Mouse (Mus musculus) gonadal fat pad, adult 2 months (tissue): Measurements from ENCODE around the gene Ascl2. TPM values are rescaled to one million over a fixed set of nuclear protein-coding genes. Genes with fewer than 3 reads are reported as not detected.

Experiments
- DNase-seq: peaks from one replicate; pipeline ENCODE4 v3.0.0-alpha.2; 2012; ENCODE audit warnings: low read depth
- polyA plus RNA-seq: library from polyadenylated mRNA; depleted of rRNA; stranded (reverse); fragments of >200 nt; gene quantifications from 2 replicates; pipeline ENCODE4 v1.2.3, GENCODE M21; 2012

The Ascl2 gene
- polyA plus RNA-seq, 1 experiment = 2.0 TPM

DNA sequence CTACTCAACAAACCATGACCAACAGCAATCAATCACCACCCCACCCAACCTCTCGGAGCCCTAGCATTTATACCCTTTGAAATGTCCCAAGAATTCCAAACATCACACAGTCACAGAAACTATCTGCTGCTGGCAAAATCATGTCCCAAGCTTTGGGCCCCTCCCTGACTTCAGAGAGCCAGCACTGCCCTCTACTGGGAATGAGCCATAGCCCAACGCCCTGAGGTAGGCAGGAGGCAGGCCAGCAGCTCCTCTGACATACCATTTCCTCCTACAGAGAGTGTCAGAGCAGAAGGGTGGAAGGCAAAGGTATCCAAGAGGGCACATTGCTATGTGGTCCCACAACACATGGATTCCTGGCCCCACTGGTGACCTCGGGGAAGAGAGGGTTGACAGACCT, 33.6 kb upstream of the Ascl2 start:
- DNase-seq = no peak

DNA sequence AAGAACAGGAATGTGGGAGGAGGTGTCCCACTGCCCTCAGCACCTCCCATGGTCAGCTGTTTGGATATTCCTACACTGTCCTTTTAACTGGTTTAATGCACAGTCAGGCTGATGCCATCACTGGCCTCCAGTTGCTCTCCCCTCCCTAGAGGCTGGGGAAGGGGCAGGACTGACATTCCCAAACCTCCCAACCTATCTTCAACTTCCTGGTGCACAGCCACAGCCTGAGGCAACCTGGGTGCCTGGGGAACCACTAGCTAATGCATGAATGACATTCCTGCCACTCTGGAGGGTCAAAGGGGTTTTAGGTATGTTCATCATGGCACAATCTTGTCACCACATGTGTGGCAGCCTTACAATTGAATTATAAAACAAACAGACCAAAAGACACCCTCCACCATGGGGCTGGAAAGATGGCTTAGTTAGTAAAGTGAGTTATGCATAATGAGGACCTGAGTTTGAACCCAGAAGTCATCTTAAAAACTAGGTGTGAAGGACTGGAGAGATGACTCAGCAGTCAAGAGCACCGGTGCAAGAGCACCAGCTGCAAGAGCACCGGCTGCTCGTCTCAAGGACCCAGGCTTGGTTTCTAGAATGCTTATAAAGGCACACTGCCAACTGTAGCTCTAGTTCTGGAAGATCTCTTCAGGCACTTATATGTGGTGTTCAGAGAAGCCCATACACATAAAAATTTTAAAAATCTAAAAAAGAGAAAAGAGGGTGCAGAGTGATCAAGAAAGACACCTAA, 28.5 kb upstream of the Ascl2 start:
- no peak for DNase-seq

DNA sequence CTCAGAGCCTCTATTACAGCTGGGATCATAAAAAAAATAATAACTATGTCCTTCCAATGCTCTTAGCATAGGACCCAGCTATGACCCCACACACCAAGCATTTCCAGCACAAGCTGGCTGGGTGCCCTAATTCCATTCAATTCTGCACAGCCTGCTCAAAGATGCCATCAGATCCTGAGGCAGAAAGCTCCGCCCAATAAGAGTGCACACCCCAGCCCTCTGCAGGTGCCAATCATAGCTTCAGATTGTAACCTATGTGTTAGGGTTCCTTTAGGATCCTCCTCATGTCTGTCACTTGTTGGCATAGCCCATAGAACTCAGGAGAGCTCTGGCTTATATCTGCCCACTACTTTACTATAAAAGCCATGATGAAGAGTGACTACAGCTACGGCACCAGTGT, 27.9 kb upstream of the Ascl2 start:
- DNase-seq = no peak

DNA sequence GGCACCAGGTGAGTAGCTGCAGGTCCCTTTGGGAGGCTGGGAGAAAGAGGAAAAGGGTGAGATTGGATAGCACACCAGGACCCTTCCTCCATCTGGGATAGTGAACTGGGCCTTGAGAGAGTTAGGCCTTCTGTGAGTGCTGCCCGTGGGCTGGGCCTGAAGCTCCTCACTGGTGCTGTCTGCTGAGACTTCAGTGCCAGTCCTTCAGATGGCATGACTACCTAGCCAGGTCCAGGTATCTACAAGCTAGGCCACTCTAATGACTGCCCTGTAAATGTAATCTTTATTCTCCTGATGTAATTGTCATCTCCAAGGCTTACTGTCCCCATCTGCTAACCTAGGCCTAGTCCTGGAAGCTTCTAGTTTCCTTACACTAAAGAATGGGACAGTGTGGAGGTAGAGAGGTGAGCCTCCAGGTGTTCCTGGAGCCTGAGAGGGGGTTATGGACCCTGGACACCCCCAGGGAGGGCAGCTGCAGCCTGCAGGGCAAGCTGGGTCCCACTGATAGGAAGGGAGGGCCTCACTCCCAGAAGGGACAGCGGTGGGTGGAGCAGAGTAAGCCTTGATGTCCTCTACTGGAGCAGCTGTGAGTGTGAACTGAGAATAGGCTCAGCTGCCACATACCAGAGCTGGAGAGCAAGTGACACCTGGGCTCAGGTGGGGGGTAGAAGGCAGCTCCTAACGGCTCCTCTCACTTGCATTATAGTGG, 26.7 kb upstream of the Ascl2 start:
- no peak for DNase-seq

DNA sequence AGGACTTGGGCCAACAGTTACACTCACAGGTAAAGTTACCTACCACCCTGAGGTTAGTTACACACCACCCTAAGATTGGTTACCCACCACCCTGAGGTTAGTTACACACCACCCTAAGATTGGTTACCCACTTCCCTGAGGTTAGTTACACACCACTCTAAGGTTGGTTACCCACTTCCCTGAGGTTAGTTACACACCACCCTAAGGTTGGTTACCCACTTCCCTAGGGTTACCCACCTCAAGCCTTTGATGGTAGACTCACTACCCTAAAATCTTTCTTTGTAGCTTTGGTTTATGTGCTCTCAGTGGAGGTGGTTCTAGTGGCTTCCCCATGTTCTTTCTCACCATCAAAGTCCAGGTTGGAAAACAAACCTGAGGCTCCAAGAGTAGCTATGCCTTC, 25.9 kb upstream of the Ascl2 start:
- no peak for DNase-seq

DNA sequence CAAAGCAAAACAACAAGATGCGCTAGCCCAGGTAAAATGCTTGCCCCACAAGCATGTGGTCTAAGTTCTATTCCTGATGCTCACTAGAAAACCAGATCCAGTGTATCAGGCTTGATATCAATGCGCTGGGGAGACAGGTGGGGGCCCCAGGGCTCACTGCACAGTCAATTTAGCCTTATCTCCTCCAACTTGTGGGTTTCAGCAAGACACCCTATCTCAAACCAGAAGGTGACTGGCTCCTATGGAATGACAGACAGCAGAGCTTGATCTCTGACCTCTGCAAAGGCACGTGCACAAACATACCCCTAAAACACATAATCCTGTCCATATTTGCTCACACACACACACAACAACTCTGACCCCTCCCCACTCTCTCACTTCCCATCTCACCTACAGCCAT, 18.7 kb upstream of the Ascl2 start:
- DNase-seq = no peak

DNA sequence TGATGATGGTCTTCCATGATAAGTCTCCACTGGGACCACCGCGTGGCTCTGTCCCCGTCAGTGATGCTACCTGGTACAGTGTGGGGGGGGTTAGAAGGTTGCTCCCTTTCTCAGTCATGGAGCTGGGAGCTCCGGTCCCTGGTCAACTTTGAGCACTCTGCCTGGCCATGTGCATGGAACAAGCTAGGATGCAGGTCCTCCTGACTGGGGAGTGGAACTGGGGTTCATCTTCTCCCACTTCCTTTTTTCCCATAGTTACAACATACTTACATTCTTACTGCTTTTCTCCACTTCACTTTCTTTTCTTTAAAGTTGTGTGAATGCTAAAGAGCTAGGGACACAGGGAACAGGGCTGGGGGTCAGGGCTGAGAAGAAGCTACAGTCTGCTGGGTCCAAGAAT, 16.1 kb upstream of the Ascl2 start:
- no peak for DNase-seq

DNA sequence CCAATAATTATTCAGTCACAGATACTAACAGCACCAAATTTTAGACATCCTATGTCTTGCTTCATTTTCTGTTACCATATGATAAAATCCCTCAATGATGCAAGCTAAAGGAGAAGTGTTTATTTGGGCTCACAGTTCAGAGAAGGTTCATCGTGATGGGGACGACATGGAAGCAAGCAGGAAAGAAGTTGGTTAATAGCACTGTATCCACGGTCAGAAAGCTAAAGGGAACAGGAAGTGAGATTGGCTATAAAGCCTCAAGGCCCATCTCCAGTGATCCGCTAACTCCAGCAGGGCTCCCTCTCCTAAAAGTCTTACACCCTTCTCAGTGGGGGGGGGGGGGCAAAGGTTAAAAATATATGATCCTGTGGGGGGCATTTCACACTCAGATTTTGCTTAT, 12.8 kb upstream of the Ascl2 start:
- DNase-seq = no peak

DNA sequence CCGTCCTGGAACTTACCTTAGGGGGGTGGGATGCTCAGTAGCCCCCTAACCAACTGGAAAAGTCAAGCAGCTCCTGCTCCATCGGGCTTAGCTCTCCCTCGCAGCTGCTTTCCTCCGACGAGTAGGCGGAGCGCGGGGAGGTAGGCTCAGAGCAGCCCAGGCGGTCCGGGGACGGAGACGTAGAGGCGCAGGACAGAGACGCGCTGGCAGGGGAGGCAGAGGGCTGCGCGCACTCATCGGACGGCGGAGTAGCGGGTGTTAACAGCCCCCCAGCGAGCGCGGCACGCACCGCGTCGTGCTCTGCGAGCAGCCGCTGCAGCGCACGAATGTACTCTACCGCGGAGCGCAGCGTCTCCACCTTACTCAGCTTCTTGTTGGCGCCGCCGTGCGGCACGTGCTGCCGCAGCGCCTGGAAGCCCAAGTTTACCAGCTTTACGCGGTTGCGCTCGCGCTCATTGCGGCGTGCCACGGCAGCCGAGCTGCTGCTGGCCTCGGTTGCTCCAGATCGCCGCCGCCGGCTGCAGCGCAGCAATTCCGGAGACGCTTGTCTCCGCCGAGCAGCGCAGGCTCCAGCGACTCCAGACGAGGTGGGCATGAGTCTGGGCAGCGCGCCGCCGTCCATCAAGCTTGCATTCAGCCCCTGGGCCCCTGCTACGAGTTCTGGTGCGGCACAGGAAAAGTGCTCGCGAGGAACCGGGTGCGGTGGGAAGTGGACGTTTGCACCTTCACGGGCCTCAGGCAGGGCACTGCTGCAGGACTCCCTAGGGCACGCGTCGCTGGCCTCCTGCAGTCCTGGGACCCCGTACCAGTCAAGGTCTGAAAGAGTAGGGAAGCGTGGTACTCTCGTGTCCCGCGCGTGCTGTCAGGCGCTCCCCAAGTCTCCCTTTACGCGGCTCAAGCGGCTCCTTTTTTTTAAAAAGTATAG, 918 bp downstream of the Ascl2 start:
- no peak for DNase-seq

DNA sequence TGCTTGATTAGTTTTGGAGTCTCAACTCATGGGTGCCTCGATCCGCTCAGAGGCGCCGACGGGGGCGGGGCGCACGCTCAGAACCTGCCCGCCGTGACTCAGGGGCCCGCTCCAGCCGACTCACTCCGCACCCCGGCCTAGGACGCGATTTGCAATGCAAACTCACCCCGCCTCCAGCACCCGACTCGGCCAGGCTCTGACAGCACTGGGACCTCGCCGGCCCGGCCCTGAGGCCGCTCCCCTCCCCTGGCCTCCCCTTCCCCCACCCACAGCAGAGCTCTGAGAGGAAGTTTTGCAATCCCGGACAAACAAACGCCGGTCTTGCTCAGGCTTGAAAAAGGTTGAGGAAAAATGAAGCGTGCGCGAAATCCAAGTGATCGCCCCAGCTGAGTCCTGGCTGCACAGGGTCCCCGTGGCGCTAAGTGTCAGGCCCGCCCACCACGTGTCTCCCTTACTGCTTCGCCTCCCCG, 1.6 kb downstream of the Ascl2 start:
- DNase-seq = peak; percentile 6

DNA sequence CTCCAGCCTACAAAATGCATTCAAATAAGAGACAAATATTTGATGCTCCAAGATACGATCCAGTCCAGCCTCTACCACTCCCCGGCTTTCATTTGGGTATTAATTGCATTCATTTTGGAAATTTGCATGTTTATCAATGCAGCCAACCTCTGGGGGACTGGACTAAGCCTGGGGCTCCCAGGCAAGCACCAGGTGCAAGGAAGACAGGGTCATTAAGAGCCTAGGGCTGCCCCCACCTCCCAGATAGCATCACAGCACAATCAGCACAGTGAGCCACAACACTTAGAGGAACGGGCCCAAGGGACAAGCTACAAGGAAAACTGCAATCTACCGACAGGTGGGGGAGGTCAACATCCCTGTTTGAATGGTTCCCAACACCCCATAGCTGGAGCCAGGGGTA, 9.3 kb downstream of the Ascl2 start:
- DNase-seq = no peak

DNA sequence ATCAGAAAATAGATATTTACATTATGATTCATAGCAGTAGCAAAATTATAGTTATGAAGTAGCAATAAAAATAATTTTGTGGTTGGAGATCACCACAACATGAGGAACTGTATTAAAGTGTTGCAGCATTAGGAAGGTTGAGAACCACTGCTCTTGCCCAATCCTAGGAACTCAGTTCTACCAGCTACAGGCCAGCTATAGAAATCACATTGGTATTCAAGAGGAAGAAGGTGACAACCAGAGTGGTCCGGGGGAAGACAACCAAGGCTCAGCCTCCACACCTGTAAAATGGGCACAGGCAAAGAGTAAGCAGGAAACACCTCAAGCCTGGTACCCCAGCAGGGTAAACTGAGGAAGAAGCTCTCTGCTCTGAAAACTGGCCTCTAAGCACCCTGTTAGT, 10.2 kb downstream of the Ascl2 start:
- no peak for DNase-seq

DNA sequence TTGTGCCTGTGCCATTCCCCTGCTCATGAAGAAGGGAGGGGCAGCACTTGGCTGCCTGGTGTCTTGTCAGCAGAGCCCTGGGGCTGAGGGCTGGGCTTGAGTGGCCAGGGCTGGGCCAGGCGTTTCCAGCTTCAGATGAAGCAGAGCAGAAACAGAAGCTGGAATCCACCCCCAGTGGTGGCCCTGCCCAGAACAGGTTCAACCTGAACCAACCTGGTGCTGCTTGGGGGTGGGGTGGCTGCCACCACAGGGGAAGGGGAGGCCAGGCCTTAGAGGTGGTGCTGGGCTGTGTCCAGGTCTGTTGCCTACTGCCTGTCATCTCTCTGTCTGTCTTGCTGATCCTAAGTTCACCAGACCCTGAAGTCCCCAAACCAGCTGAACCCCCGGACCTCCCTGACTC, 13.0 kb downstream of the Ascl2 start:
- DNase-seq = no peak

DNA sequence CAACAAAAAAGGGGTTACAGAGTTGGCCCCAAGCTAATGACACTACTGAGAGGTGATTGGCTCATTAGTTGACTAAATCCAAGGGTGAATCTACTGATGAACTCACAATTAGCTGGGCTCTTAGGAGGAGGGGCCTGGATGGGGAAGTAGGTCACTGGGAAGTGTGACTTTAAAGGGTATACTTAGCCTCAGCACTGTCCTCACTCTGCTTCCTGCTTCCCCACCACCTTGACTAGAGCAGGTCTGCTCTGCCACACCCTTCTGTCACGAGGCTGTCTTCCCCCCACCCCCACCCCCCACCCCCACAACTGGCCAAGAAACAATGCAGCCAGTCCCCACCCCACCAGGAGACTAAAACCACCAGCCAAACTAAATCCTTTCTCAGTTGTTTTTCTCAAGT, 19.5 kb downstream of the Ascl2 start:
- no peak for DNase-seq

DNA sequence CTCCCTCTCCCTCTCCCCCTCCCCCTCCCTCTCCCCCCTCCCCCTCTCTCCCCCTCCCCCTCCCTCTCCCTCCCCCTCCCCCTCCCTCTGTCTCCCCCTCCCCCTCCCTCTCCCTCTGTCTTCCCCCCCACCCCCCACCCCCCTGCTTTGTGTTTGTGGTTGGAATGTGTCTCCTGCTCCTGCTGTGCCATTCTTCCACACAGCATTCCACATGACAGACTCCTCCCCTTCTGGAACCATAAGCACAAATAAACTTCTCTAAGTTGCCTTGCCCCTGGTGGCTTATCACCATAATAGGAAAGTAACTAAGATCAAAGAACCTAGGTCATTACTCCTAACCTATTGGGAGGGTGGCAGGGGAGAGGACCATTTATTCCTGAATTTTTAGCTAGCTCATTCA, 31.4 kb downstream of the Ascl2 start:
- no peak for DNase-seq

DNA sequence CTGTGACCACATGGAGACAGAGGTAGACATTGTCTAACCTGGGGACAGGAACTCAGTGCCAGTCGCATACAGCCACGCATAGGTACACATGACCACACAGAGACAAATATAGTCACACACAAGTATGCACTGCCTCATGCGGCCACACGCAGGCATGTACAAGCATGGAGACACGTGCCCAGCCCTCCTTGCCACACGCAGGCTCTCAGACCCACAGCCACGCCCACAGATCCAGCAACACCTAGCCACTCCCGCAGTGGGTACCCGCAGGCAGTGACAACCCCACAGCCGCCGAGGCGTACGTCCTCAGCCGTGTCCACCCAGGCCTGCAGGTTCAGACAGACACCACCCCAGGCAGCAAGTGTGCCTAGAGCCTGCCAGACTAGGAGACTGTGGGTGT, 33.4 kb downstream of the Ascl2 start:
- no peak for DNase-seq

DNA sequence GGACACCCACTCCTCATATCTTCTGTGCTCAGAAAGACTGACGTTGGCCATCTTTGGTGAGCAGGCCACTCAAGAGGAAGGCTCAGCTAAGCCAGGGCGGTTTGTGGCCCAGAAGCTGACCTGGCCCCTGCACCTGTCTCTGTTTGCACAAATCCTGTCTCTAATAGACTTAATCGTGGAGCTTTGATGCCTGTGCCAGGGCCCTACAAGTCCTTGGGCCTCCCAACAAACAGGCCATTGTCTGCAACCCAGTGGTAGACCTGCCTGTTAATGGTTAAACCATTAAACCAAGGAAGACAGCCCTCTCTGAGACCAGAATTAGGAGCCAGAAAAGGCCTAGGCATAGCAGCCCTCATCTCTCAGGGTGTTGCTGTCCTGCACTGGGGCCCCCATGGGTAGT, 36.6 kb downstream of the Ascl2 start:
- DNase-seq = no peak

DNA sequence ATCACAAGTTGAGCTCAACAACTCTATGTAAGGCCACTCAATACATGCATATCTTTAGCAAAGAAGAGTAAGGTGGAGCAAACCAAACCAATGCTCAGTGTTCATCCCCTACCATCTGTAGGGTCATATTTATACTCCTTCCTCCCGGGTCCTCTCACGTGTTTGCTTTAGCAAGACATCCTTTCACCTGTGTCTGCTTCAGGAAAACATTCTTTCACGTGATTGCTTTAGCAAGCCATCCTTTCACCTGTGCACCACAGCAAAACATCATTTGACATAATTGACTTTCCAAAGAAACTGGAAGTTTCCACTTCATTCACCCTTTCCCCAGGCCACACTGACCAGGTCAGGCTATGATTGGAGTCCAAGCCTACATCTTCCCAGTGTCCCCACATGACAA, 38.0 kb downstream of the Ascl2 start, which contains the start of gene Th:
Gene Th (minus strand): TSS at position 101 of the 400 bp plus-strand sequence.
- no peak for DNase-seq

DNA sequence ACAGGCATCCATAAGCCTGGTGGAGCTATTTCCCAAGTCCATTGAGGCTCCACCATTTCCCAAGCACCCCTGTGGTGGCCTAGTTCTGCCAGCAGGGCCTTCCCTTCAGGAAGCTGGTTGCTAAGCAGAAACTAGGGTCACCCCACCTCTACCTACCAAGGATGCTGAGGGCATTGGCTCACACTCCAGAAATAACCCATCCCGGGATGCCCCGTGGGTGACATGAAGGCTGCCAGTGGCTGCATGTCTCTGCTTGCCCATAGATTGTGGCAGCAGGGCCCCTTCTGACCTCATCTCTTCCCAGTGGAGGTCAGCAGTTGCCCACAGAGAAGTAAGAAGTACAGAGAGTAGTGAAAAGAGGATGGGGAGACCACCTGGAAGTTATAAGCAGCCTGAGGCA, 39.5 kb downstream of the Ascl2 start:
- DNase-seq = no peak

DNA sequence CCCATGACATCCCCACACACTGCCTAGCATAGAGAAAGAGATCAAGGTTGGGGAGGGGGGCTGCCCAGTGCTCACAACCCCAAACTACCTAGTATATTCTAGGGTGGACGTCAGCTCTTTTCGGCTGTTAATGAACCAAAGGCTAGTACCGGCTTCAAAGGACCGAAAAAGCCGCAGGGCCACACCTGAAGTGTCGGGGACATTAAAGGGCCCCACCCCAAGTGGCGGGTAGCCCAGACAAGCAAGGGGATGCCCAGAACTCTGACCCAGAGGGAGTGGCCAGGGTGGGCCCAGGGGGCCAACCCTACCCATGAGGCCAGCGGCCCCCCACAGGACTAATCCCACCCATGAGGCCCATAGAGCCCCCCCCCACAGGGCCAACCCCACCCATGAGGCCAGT, 41.8 kb downstream of the Ascl2 start:
- DNase-seq = no peak

DNA sequence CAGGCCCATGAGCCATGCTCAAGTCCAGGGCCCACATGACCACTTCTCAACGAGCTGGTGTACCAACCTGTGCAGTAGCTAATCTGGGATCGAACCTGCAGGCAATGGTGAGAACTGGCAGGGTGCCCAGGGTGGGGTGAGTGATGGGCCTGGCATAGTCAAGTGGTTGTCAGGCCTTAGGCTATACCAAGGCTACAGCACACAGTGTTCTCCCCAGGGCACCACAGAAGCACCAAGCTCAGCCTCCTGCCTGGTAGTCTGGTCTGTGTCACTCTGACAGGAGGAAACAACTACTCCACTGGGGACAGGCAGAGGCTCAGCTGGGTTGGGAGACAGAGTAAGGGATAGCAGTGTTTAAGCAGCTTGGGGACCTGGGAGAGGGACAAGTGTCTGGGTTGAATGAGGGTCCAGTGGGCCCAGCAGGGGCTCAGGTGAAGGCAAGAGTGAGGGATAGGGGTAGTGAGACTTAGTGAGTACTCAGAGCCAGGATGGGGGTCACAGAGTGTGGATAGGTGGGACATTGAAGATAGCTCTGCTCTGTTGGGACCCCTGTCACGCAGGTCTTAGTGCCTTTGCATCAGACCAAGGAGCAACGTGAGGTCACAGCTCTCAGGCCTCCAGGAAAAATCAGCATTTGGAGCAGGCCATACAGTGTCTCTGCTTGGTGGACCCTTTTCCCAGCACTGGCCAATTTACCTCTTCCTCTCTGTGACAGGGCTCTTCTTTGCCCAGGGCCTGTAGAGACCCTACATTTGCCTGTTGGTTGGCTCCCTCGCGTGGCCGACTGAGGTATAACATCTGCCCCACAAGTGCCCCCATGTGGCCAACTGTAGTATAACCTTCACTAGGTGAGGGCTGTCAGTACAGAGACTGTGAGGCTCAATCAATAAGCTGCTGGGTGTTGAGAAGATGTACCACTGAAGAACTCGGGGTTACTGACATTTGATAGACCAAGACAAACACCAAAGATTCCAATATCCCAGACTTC, 50.1 kb downstream of the Ascl2 start:
- DNase-seq = no peak
